Mouse (Mus musculus): Measurements from ENCODE around the gene Tenm4.

The Tenm4 gene

GRCm38 (mm10) chr7:96657101-96657830, 486.2 kb downstream of the Tenm4 start:
- no peak for DNase-seq

- DNase-seq = no peak
Measured at GRCm38 (mm10) chr7:96657857-96658580, 487.0 kb downstream of the Tenm4 start.

GRCm38 (mm10) chr7:96660907-96661306, 489.9 kb downstream of the Tenm4 start:
- no peak for DNase-seq

- no peak for DNase-seq
Measured at GRCm38 (mm10) chr7:96661352-96662169, 490.5 kb downstream of the Tenm4 start.

- no peak for DNase-seq
Measured at GRCm38 (mm10) chr7:96663336-96663735, 492.3 kb downstream of the Tenm4 start.

GRCm38 (mm10) chr7:96666366-96666896, 495.4 kb downstream of the Tenm4 start:
- no peak for DNase-seq

- DNase-seq = no peak
Measured at GRCm38 (mm10) chr7:96667688-96668087, 496.6 kb downstream of the Tenm4 start.

- DNase-seq = no peak
Measured at GRCm38 (mm10) chr7:96670095-96670494, 499.0 kb downstream of the Tenm4 start.

GRCm38 (mm10) chr7:96672322-96672914, 501.4 kb downstream of the Tenm4 start:
- no peak for DNase-seq

- no peak for DNase-seq
Measured at GRCm38 (mm10) chr7:96677082-96677481, 506.0 kb downstream of the Tenm4 start.

- DNase-seq = no peak
Measured at GRCm38 (mm10) chr7:96678236-96678635, 507.2 kb downstream of the Tenm4 start.

GRCm38 (mm10) chr7:96679746-96680145, 508.7 kb downstream of the Tenm4 start:
- DNase-seq = no peak

- DNase-seq = no peak
Measured at GRCm38 (mm10) chr7:96680405-96680804, 509.4 kb downstream of the Tenm4 start.

GRCm38 (mm10) chr7:96681808-96682207, 510.8 kb downstream of the Tenm4 start:
- no peak for DNase-seq

- DNase-seq = no peak
Measured at GRCm38 (mm10) chr7:96688141-96688540, 517.1 kb downstream of the Tenm4 start.

- no peak for DNase-seq
Measured at GRCm38 (mm10) chr7:96701097-96701845, 530.2 kb downstream of the Tenm4 start.

GRCm38 (mm10) chr7:96703958-96704357, 532.9 kb downstream of the Tenm4 start:
- no peak for DNase-seq

GRCm38 (mm10) chr7:96705307-96706129, 534.5 kb downstream of the Tenm4 start:
- no peak for DNase-seq

GRCm38 (mm10) chr7:96706531-96706930, 535.5 kb downstream of the Tenm4 start:
- no peak for DNase-seq

GRCm38 (mm10) chr7:96707112-96707511, 536.1 kb downstream of the Tenm4 start:
- no peak for DNase-seq

- DNase-seq = no peak
Measured at GRCm38 (mm10) chr7:96708071-96708470, 537.0 kb downstream of the Tenm4 start.
